Mouse (Mus musculus) urinary bladder, adult 18-20 months (tissue): ENCODE data around the gene Cdv3.
A peak's percentile ranks its signal among the peaks of the same experiment; 100 is the strongest.
"Not testable (repeated sequence)": the region's sequence is repeated elsewhere in the genome, so short reads cannot be mapped to it uniquely, and the experiment has no call there.

Experiments used
- DNase-seq, 2 experiments: peaks; one replicate each; pipeline ENCODE4 v3.0.0; 2022; ENCODE audit warnings: low spot score in 2 of 2, mixed read lengths in 2 of 2

Gene Cdv3

DNA sequence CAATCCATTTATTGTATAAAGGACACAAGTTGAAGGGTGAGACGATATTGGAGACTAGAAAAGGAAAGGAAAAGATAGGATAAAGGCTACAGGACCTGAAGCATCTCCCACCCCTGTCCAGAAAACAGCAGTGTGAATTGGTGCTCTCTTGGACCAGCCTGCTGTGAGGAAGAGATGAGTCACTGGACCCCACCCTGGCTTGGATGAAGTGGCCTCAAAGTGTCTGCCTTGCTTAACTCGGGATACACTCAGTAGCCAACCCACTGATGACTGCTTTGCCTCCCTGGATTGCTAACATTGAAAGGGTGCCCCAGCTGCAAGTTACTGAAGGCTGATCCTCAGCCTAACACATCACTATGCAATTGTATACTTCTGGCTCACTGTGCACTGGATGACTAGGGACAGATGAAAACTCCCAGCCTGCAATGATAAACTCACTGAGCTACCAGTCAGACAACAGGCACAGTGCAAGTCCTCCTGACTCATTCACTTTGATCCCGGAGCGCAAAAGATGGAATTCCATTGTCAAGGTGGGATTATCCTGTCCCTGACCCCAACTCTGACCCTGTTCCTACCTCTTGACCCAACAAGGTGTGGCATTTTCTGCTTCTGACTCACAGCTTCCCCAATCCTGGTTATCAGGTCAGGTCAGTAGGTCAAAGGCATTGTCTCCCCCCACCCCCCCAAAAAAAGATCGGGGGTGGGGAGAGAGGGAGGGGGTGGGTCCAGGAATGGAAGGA is 6.8 kb upstream of the Cdv3 start:
- peak in 1 of 2 experiments; percentile 30 for DNase-seq

DNA sequence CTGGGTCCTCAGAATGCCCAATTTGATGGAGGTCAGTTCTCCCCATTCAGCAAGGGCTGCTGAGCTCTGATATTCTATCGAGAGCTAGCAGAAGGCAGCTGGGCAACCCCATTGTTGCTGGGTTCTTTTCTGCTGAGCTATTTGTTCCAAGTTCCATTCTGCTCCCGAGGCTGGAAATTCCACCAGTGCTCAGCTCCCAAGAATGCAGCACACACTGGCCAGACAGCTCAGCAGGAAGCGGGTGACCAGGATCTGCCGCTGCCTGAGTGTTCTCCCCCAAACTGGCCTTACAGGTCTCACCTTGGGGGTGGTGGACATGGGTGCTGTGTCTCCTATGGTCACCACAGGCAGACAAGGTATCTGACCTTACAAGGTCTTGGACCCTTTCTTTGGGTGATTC is 4.3 kb upstream of the Cdv3 start:
- no peak for DNase-seq

DNA sequence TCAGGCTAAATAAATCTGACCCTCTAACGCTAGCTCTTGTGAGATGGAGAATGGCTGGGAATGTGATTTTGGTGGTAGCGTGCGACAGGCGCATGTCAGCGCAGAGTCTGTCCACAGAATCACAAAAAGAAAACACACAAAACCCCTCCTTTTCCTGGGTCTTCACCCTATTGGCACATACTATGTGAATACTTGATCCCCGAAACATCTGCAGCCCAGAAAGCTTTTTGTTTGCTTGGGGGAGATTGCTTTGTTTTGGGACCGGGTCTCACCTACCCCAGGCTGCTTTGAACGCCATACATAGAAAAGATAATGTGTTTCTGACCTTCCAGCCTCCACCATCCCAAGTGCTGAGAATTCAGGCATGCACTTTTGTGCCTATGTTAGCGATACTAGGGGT is 716 bp upstream of the Cdv3 start:
- no peak for DNase-seq

DNA sequence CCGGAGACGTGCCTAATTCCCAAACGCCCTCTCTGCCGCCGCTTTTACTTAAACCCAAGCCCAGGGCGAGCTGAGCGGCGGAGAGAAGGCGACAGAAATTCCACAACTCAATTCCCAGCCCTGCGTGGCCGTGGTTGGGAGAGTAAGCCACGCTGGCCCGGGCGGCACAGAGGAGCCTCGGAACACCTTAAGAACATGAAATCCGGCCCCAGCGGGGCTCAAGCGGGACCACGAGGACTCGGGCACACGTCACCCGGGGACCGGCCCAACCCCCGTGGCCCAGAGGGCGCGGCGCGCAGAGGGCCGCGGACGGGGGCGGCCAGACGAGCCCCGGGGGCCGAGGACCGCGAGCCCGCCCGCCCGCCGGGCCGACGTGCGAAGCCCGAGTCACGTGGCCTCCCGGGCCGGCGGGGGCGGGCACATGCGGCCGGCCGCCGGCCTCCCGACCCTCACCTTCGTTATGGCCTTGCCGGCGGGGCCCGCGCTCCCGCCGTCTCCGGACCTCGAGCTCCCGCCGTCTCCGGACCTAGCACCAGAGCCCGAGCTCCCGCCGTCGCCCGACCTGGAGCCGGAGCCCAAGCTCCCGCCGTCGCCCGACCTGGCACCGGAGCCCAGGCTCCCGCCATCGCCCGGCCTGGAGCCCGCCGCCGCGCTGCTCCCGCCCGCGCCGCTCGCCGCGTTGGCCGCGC is 895 bp downstream of the Cdv3 start:
- peak; percentile 51 to 55 for DNase-seq

DNA sequence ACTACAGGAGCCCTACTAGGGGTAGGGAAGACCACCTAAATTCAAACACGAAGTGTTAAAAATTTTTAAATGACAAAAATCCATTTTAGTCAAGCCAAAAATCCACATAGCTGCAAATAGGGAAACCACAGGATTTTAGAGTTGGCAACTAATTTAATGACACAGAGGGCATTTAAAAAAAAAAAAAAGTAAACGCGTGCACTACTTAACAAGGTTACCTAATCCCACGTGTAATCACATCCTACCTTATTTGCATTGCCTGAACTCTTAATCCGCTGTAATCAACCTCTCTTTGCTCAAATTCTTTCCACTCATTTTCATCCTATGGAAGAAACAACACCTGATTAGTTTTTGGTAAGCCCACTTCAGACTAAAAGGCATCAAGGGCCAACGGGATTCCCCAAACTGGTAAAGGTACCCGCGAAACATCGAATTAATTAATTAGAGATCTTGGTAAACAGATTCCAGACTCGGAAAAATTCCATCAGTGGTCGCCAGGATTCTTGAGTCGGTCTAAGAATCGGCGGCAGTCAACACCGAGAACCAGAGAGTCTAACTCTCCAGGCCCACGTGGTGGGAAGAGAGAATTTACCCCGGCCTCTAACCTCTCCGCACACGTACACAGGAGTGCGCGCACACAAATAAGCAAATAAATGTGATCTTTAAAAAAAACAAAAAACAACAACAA is 1.8 kb downstream of the Cdv3 start:
- peak in 1 of 2 experiments; percentile 11 for DNase-seq

DNA sequence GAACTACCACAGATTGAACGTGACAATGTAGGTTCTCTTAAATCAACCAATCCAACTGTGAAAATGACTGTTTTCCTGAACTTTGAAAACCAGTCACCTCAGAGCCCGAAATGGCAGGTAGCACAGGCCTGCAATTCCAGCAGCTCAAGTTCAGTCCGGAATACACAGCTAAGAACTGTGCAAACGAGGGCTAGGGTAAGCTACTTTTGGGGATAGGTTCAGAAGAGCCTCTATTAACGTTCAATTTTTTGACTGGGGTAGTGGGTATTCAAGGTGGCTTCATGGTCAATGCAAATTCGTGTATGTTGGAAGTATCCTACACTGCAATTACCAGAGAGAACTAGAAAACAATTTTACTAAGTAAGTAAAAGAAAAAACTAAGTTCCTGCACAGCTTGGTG is 2.6 kb downstream of the Cdv3 start:
- DNase-seq, result no peak

DNA sequence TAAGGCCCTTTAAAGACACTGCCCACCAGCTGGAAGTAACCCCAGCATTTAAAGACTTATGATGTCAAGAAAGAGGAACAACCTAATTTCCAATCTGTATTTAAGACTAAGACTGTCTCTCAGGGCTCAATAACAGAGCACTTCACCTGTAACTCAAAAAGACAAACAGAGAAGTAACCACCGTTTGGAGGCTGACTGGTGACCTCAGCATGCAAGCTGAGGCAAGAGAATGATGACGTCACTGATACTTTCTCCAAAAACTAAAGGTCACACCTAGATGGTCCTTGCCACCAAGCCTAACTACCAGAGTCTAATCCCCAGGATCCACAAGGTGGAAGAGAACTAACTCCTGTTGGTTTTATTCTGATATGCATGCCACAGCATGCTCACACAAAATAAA is 5.0 kb downstream of the Cdv3 start:
- DNase-seq, result no peak

DNA sequence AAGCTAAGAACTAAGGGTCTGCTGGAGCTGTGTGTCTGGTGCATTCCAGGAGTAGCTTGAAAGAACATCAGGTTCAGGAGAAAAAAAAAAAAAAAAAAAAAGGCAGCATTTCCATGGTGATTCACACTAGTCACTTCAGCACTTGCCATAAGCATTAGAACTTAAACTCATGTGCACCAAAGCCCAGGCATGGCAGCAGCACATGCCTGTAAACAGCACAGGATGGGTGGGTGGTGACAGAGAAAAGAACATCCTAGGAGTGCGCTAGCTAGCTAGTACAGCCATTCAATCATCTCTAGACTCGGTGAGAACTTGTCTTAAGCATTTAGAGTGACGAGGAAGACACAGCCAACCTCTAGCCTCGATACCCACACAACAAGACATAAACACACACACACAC is 7.1 kb downstream of the Cdv3 start:
- DNase-seq, result no peak

DNA sequence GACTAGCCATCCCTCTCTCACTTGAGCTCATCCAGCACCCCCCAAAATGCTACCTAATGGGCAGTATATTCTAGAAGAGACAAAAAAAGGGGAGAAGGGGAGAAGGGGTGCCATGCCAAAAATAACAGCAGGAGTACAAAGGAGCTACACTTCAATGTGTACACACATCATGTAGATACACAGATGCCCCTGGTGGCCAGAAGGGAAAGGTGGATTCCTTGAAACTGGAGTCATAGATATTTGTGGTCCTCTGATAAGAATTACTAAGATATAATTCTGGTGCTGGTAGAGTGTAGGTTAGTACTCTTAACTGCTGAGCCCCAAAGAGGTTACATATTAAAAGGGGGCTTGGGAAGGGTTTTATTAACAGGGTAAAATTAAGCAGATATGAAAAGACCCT is 7.7 kb downstream of the Cdv3 start:
- no peak for DNase-seq

DNA sequence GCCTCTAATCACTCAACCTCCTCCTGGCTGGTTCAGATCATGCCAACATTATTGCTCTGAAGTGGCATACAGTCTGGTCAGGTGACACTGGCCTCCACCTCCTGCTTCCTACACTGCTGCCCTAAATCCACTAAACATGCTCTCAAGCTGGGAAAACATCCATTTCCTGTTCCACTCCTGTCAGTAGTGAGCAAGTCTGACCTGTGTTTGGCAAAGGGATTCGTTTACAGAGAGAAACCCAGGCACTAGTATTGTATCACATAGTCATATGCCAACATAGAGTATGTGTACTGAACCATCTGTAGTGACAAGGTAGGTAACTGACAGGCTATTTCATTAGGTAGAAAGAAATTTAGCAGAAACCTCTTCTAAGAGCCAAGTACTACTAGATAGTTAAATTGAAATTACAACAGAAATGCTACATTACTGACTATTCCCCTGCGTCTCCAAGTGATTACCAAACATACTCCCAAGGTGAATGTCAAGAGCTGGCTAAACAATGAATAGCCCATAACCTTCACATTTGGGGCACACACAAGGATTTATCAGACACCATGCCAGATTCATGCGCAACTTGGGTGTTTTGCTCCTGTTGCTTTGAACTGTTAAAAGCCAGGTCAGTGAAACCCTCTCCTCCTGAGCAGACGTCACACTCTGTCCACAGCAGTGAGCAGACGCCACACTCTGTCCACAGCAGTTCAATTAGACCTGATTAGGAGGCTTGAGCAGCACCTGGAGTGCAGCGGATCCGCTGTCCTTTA is 12.0 kb downstream of the Cdv3 start:
- not testable (repeated sequence) for DNase-seq

DNA sequence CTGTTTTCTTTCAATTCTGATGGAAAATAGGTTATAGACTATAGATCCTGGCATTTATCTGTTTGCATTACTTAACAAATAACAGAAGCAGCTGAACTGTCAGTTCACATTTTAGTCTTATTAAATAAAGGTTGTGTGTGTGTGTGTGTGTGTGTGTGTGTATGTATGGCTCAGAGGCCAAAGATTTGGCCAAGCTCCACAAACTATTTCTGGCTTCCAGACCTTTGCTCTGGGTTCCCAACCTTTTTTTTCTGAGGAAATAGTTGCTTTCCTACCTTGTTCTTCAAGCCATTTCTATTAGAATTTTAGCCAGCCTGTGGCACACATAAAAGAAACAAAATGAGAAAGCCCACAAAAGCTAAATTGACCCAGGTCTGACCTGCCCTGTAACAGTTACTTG is 16.8 kb downstream of the Cdv3 start:
- no peak for DNase-seq

DNA sequence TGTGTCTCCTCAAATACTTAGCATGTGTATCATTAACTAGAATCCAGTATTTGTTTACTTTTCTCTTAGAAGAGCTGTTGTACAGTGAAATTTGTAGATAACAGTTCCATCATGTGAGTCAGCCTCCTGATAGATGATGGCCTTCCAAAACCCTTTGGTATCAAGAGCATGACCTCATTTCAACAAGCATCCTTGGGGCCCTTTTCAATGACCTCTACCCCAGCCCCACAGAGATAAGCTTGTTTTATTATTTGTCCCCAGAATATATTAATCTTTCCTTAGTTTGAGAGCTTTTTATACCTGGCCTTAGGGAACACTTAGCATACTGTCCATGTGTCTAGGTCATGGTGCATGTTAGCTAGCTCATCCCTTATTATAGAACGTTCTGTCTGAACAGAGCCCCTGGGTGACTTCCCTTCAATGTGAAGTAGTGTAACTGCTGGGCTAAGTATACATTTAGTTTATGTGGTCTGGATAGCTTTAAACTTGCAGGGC is 17.6 kb downstream of the Cdv3 start:
- no peak for DNase-seq

DNA sequence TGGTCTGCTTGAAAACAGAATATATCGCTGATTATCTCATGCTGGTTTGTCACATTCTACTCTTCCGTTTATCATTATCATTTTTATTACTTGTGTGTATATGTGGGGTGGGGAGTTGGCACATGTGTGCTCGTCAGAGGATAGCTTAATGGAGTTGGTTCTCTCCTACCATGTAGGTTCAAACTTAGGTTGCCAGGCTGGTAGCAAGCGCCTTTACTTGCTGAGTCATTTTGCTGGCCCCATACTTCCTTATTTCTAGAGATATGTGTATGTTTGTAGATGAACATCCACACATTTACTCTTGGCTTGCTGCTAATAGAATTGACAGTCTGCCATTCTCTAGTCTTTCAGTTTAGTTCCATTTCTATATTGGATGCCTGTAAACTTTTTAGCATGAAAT is 18.6 kb downstream of the Cdv3 start:
- DNase-seq, result no peak

DNA sequence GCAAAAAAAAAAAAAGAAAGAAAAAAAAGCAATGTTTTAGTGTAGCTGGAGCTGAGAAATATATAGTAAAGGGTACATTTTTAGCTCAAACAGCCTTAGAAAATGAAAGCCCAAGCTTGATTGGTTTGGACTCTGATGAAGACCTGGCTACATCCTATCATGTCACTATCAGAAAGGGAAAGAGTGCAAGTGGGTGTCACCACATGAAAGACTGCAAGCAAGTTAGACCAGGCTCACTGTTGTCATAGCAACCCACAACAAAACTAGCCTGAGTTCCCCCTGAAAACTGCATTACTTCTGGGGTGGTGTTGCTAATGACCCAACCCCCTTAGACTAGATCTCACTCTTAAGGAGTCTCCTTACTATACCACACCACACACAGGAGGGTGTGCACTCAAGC is 28.7 kb downstream of the Cdv3 start:
- no peak for DNase-seq

DNA sequence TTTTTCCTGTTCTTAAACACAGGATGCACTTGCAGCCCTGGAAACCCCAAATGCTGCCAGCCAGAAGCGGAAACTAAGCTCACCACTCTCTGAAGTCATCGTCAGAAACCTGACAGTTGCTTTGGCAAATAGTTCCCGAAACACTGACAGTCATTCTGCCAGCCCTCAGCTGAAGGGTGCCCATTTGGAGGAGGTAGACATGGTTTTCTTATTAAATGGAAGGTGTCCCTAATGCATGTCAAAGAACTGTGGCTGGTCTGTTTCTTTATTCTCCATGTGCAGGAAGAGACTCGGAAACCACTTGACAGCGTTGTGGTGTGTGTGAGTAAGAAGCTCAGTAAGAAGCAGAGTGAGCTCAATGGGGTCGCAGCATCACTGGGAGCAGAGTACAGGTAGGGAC is 33.0 kb downstream of the Cdv3 start:
- DNase-seq, result no peak

DNA sequence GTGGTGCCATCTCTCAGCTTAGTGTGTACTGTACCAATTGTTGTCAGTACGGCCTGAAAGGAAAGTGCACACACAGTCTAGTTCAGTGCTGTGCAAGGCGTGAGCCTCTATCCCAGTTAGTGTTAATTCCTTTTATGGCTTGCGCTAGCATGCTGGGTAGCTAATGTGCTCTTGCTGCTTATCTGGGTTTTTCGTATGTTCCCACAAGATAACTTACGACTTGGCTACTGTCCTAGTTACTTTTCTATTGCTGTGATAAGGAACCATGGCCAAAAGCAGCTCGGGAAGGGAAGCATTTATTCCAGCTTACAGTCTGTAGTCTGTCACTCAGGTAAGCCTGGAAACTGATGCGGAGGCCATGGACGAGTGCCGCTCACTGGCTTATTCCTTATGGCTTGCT is 39.2 kb downstream of the Cdv3 start:
- DNase-seq, result no peak

DNA sequence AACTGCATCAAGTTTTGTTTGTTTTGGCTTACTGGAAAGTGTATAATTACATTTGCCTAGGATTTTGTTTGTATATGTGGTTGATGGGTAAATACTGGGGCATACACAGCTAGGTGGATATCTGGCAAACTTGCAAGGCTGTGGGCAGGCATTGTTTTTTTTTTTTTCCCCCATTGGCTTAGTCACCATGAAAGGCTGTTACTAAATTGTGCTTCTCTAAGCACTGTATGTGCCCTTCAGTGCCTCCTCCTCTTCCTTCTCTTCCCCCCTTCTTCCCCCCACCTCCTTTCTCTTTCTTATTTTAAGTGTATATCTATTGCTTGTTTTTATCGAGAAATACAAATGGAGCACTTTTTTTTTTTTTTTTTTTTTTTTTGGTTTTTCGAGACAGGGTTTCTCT is 41.0 kb downstream of the Cdv3 start:
- DNase-seq, result no peak

DNA sequence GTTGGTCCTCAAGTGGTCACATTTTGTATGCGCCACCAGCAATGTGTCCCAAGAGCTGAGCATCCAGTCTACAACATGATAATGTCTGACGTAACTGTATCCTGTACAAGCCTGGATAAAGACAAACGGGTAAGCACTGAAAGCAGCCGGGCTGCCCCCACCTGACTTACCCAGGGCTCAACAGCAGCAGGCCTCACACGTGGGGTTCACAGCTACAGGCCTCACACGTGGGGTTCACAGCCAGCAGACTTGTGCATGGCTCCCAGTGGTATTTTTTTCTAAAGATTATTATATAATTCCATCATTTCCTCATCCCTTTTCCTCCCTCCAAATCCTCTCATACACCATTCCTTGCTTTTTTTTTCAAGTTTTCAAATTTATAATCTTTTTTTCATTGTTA is 55.8 kb downstream of the Cdv3 start:
- no peak for DNase-seq

DNA sequence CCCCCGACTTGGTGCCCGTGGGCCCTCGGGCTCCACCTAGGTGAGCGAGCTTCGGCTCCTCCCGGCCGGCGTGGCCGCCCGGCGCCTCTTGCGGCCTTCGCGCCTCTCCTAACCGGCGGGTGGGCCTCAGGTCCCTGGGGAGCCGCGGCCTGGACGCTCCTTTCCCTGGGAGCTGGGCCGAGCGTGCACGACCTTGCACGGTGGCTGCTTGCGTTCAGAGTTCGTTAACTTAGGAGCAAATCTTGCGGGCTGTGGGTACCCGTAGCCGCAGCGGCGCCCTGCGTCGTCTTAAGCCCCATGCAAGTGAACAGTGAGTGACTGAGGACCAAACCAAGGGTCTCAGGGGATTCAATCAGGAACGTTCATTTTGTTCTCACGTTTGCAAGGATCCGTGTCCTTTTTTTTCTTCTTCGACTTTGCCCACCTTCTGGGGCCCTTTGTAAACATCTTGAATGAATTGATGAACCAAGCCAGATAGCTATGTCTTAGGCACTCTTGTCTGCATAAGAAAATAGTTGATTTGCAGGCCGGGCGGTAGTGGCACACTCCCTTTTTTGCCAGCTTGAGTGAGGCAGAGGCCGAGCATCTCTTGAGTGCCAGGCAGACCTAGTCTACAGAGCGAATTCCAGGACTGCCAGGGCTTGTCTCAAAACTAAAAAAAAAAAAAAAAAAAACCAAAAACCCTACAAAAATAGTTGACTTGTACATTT is 60.2 kb downstream of the Cdv3 start:
- DNase-seq, result no peak

DNA sequence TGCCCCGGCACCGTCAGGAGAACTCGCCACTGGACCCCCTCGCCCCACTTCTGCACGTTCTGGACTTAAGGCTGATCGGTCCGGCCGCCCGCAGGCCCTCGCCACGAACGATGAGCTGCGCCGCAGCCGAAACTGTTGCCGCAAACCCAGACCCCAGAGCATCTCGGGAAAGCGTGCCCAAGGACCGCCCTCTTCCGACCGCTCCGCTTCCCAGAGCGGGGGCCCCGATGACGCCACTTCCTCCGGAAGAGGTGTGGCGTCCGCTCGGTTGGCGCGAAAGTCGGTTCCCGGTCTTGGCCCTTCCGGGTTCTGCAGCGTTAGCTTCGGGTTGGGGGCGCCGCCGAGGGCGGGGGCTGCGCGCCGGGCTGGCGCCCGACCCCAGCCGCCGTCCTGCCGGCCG is 60.7 kb downstream of the Cdv3 start, which contains the start of the genes 1300017J02Rik and Topbp1:
1300017J02Rik (minus strand) TSS at position 156 of the 400 bp plus-strand sequence.
Topbp1 (plus strand) TSS at position 289 of the 400 bp plus-strand sequence.
- peak; percentile 82 to 86 for DNase-seq
